Mouse (Mus musculus): ENCODE results near the gene Gga1.
"Not testable (repeated sequence)": the region's sequence is repeated elsewhere in the genome, so short reads cannot be mapped to it uniquely, and the experiment has no call there.

The Gga1 gene

DNA sequence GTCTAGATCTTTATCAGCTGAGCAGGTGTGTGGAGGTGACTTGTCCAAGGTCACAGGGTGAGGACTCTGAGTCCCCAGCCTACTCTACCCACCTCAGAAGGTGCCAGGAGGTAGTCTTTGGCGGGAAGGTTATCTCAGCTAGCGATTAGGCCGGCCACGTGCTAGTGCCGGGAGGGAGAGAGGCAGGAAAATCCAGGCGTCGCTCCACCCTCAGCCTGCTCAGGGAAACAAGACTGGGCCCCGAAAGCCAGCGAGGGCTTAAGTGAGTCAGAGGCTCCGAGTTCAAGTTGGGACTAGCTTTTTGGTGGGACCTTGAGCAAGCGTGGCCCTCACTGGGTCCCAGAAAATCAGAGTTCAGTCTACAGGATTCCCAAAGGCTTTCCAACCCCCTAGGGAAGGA lies 31.7 kb upstream of the Gga1 start:
- no peak for DNase-seq (ENCODE audit: low spot score in 2 of 2)

DNA sequence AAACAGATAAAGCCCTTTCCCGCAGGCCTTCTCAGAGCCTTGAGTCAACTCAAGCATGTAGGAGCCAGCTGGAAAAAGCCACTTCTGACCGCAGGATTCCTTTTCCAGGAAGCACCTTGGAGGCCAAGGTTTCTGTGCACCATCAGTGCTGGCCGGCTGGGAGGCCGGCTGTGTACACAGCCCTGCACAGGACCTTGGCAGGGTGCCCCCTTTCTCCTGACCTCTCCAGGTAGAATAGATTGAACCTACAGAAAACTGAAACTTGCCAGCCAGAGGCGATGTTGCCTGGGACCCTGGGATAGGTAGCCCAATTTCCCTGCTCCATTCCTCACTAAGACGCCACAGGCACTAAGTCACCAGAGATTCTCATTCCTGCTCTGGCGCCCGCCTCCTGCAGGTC lies 31.1 kb upstream of the Gga1 start:
- DNase-seq (ENCODE audit: low spot score in 2 of 2): no peak

DNA sequence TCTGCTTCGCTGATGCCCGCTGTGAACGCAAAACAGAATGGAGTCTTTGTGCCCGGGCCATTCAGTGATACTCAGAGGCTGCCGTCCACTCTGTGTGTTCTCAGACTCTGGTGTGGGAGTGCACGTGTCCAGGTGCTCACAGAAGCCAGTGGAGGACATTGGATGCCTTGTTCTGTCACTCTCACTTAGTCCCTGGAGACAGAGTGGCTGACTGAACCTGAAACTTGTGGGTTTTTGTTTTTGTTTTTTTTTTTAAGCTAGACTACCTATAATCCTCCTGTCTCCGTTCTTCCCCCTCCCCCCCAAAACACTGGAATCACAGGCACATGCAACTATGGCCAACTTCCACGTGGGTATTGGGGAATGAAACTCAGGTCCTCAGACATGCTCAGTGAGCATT lies 30.6 kb upstream of the Gga1 start:
- DNase-seq (ENCODE audit: low spot score in 2 of 2): no peak

DNA sequence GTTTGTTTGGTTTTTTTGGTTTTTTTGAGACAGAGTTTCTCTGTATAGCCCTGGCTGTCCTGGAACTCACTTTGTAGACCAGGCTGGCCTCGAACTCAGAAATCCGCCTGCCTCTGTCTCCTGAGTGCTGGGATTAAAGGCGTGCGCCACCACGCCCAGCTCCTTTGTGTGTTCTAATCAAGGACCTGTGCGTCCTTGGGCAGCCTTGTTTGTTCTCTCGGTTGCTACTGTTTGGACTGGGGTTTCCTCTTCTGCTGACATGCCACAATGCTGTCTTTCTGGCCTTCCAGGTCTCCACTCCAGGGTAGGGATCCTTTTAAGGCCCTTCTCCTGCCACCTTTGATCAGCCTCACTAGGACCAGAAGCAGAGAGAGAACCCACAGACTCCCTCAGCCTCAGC lies 30.2 kb upstream of the Gga1 start:
- DNase-seq (ENCODE audit: low spot score in 2 of 2): not testable (repeated sequence)

DNA sequence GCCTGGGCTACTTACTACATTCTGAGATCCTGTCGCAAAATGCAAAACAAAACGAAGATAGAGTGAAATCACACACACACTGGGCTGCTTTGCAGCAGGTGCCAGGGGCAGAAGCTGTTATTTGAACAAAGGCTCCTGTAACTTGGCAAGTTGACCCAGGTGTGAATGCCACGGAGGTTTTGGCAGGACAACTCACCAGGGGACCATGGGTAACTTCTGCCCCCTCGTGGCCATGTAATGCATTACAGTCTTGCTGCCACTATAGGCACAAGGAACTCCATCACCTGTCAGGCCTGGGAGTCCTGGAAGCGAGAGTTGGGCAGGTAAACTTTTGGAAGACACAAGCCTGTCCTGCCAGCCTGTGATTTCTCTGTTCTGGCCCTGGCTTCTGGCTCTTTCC lies 28.5 kb upstream of the Gga1 start:
- DNase-seq (ENCODE audit: low spot score in 2 of 2): peak; percentile 55 to 74

DNA sequence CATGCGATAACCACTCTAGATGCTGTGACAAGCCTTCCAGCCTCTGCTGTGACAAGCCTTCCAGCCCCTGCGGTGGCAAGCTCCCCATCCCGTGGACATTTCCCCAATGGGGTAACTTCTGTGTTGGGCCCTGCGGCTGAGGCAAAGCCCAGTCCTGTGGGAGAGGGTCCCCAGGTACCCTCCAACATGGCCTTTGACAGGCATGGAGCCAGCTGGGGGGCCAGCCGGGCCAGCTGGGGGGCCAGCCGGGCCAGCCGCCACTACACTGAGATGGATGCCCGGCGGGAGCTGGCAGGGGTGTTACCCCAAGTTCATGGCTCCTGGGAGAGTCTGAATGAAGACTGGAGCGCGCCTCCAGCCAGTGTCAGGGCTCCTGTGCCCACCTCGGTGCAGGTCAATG lies 27.5 kb upstream of the Gga1 start:
- no peak for DNase-seq (ENCODE audit: low spot score in 2 of 2)

DNA sequence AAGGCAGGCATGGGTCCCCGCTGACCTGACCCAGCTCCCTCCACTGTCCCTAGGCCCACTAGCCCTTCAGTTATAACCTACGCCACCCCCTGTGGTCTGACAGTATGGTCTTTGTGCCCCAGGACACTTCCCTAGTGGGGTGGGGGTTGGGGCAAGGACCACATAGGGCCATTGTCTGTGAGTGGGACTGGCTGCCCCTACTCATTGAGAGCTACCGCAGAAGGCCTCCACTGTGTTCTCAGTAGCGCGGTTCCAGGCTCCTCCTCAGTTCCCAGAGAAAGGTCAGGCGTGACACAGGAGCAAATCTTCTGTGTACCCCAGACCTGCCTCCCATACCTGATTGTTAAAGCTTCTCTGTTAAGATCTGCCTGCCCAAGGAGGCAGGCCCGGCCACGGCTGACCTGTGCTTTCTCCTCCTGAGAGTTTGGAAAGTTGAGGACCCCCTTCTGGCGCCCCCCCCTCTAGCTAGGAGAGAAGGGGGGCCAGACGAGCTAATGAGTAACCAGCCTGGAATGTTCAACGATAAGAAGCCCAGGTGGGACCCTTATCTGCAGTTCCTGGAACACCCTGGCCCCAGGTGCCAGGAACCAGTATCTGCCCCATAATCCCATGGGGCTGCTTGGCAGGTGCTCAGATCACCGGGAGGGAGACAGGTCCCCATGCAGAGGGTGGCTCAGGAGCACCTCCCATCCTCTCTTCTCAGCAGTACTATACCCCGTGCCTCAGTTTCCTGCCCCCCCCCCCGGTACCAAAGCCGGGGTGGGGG lies 26.7 kb upstream of the Gga1 start:
- DNase-seq (ENCODE audit: low spot score in 2 of 2): no peak

GRCm38 (mm10) chr15:78850944-78851343 lies 26.0 kb upstream of the Gga1 start:
- no peak for DNase-seq (ENCODE audit: low spot score in 2 of 2)

DNA sequence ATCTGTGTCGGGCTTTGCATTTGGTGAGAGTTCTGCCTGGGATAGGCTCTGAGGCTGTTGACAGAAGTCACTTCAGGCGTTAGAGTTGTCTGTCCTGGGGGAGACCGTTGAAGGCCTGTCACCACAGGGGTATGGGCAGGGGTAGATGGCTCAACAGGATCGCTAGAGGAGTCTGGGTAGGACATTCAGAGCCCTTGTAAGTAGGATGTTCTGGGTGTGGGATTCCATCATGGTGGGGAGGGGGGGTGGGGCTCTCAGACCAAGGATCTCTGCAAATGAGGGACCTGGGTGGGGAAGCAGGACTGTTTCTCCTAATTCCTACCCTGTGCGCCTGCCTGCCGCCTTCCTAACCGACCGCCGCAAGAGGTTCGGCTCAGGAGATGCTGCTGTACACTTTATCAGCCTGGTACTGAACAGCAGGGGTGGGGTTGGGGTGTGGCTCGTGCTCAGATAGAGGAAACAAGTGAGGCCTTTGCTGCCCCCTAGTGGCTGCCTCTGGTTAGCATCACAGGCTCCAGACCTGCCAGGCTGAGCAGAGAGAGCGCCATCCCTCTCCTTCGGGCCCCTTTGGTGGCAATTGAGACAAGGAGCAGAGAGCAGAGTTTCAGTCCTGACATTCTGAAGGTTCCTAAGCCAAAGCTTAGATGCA lies 25.4 kb upstream of the Gga1 start:
- DNase-seq (ENCODE audit: low spot score in 2 of 2): peak; percentile 89 to 94

DNA sequence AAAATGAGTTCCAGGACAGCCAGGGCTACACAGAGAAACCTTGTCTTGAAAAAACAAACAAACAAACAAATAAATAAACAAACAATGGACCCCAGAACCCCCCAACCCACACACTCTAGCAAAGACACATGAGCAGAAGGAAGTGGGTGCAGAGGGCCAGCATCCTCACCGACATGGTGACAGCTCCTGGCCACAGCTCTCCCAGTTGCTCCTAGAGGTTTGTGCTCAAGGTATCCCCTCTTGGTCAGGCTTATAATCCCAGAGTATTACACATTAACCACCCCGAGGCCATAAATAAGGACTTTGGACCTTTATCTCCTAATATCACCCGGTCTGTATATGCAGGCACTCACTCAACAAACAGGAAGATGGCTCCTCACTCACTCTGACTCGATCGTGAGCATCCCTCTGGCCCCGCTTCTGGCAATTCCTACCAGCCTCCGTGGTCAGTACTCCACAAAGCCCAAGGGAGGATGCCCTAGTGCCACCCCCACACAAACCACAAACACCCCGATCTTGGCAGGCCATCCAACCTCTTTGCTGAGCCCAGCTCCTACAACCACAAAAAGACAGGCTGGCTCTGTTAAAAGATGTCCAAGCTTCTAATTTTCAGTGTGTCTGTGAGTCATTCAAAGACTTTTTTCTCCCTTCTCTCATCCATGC lies 21.6 kb upstream of the Gga1 start, which contains the start of gene Lgals2:
Gene Lgals2, minus strand, starts transcription at position 227 of the 663 bp plus-strand sequence.
- no peak for DNase-seq (ENCODE audit: low spot score in 2 of 2)

DNA sequence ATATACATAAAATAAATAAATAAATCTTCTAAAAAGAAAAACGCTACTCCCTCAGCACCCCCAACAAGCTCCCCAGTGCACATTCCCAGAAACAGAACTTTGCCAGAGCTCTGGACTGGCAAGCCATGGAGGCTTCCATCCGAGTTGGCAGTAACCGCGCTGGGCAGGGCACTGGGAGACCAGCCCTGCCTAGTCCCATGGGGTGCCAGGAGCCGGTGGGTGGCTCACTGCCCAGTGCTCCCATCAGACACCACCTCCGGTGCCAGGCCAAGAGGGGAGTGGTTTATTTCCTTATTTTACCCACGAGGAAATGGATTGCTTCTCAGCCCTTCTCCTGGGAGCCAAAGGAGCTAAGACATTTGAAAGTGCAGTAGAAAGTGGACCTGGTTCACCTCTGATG lies 20.0 kb upstream of the Gga1 start:
- DNase-seq (ENCODE audit: low spot score in 2 of 2): peak in 1 of 2 experiments; percentile 42

DNA sequence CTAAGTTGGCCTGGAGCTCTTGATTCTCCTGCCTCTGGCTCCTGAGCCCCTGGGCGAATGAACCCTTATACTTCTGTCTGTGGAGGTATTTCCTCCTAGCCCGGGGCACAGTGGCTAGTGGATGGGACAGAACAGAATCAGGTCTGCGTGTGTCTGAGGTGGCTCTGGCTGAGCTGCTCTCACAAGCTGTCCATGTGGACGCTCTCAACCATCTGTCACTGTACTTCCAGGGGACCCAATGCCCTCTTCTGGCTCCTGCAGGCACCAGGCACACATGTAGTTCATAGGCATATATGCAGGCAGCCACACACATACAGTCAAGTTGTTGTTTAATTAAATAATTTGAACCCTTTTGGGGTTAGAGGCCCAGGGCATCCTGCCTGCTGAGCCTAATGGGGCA lies 17.7 kb upstream of the Gga1 start:
- DNase-seq (ENCODE audit: low spot score in 2 of 2): no peak

GRCm38 (mm10) chr15:78859714-78860113 lies 17.3 kb upstream of the Gga1 start:
- no peak for DNase-seq (ENCODE audit: low spot score in 2 of 2)

GRCm38 (mm10) chr15:78862280-78862679 lies 14.7 kb upstream of the Gga1 start:
- DNase-seq (ENCODE audit: low spot score in 2 of 2): no peak

GRCm38 (mm10) chr15:78863154-78863553 lies 13.8 kb upstream of the Gga1 start:
- no peak for DNase-seq (ENCODE audit: low spot score in 2 of 2)

DNA sequence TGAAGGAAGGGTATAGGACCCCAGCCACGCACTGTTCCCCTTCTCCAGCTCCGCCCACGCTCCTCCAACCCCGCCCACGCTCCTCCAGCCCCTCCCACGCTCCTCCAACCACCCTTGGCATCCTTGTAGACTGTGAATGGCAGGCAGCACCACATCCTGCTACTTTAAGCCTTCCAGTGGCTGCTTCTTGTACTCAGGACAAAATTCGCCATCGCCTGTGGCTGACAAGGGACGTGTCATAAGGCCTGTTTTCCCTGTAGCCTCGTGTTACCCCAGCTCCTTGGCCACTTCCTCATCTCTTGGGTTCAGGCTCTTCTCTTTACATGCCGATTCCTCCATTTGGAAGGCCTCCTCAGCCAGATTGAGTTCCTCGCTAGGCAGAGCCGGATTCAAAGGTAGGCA lies 13.1 kb upstream of the Gga1 start:
- no peak for DNase-seq (ENCODE audit: low spot score in 2 of 2)

GRCm38 (mm10) chr15:78868398-78868797 lies 8.6 kb upstream of the Gga1 start:
- no peak for DNase-seq (ENCODE audit: low spot score in 2 of 2)

- no peak for DNase-seq (ENCODE audit: low spot score in 2 of 2)
Measured at GRCm38 (mm10) chr15:78868826-78869233, 8.2 kb upstream of the Gga1 start.

- DNase-seq (ENCODE audit: low spot score in 2 of 2): peak in 1 of 2 experiments; percentile 47
Measured at GRCm38 (mm10) chr15:78869775-78870174, 7.2 kb upstream of the Gga1 start.

- DNase-seq (ENCODE audit: low spot score in 2 of 2): no peak
Measured at GRCm38 (mm10) chr15:78872021-78872608, 4.9 kb upstream of the Gga1 start.

- no peak for DNase-seq (ENCODE audit: low spot score in 2 of 2)
Measured at GRCm38 (mm10) chr15:78873803-78874435, 3.1 kb upstream of the Gga1 start.

DNA sequence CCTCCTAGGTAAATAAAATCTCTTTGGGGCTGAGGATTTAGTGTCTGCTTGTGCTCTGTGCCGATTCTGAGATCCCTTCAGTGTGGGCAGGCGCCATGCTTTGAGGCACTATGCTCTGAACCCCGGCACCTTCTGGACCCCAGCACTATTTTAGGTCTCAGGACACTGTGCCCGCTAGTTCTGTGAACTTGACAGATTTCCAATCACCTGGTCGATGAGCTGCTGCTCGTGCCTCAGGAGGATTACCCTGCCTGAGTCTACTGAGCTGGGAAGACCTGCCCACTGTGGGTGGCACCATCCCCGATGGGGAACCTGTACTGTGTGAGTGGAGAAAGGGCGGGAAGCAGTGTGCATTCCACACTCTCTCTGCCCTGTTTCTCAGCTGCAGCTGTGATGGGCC lies 2.0 kb upstream of the Gga1 start:
- no peak for DNase-seq (ENCODE audit: low spot score in 2 of 2)

All from cerebellum, postnatal 4 days (tissue).